Mouse (Mus musculus) CD4-positive helper T cell, adult 2 months (primary cell): Measurements from ENCODE around the gene P4hb.
"Not testable (repeated sequence)": the region's sequence is repeated elsewhere in the genome, so short reads cannot be mapped to it uniquely, and the experiment has no call there.

Experiments
- DNase-seq: peaks from one replicate; pipeline ENCODE4 v3.0.0-alpha.2; 2012; ENCODE audit warnings: low read depth, missing footprints, low spot score

P4hb gene

DNA sequence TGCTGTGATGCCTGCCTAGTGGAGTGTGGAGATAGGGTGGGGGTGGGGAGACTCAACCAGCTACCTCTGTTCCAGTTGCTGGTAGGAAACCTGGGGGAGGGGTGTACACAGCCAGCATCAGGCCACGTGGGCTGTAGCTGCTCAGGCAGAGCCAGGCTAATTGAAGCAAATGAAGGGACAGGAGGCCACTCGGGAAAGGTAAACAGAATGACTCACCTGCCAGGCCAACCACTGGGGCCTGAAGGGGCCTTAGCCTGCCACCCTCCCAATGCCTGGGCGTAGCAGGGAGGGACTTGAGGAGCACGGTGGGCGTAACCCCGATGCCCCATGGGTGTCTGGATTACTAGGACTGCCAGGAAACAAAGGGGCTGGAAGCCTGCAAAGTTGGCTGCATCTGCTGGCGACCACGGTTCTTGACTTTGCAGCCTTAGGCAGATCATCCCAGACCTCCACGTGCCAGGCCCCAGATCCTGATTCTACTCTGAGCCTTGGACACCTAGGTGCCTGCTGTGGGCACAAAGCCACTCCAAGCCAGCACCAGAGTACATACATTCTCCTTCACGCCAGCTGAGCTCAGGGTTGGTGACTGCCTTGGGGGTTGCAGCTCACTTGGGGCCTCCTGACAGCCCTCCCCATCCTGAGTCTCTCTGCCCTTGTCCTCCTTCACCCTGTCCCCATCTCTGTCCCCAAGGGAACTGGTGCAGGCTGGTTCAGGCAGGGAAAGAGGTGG lies 33.6 kb downstream of the P4hb start:
- no peak for DNase-seq

DNA sequence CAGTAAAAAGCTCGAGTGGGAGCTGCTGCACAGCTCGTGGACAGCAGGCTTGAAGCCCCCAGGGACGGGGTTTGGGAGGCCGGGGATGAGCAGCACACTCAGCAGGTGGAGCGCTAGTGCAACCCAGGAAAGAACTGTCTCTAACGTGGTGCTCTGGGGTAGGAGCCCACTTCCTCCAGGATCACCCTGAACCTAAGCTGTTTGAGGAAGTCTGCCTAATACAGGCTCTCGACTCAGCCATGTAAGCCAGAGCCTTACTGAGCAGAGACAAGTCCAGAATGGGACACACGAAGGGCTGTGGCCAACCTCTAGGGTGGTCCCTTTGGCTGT lies 34.1 kb downstream of the P4hb start:
- DNase-seq, result no peak

DNA sequence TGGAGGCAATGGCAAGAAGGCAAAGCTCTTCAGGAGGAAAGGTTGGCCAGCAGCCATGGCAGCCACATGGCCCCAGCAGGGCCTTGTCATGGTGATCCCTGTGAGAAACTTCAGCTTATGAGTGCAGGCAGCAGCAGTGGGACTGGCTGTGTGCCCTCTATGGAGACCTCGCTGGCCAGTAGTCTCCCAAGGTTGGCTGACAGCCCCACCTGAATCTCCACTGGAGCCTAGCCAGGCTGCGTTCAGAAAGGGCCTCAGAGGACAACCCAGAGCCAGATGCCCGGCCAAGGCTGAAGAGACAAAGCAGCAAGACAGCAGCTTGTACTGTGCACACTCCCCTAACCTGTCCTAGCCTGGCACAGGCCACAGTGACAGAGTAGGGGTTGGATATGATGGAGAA lies 34.6 kb downstream of the P4hb start:
- DNase-seq, result no peak

DNA sequence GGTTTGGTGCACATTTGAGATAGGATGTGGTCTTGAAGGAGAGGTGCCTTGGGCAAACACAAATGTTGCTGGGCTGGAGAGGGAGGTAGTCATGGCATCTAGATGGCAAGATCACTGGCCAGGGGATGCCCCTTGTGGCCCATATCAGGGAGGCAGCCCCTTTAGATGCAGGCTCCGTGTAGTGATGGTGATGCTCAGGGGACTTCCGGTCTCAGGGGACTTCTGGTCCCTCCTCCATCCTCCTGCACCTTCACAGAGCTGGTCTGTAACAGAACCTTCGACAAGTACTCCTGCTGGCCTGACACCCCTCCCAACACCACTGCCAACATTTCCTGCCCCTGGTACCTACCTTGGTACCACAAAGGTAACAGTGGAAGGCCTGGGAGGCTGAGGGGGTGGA lies 37.2 kb downstream of the P4hb start:
- DNase-seq, result no peak

DNA sequence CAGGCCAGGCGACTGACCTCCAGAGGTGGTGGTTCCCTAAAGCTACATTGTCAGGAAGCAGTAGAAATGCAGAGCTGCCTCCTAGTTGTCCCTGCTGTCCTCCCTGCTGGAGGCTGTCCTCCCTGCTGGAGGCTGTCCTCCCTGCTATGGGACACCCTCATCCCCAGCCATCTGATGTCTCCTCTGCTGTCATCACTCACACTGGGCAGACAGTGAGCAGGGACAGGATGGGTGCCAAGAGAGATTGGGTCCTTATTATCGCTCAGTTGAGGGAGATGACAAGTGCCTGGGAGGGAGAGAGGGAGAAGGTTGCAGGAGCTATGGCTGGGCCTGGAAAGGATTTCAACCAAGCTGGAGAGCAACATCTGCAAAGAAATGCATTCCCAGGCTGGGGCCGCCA lies 37.9 kb downstream of the P4hb start:
- DNase-seq, result no peak

DNA sequence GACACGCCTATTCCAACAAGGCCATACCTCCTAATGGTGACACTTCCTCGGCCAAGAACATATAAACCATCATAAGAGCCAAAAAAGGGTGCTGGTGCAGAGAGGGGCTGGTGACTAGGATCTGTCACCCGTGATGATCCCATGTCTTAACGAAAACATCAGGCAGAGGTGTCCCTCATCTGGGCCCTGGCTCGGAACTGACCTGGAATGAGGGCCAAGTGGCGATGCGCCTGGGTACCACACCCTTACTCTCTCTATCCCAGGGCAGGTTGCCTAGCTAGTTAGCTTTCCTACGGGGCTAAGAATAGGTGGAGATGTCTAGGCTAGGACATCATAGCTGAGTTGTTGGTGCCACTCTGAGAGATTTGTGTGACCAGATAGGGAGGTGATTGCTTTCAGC lies 39.0 kb downstream of the P4hb start:
- no peak for DNase-seq

DNA sequence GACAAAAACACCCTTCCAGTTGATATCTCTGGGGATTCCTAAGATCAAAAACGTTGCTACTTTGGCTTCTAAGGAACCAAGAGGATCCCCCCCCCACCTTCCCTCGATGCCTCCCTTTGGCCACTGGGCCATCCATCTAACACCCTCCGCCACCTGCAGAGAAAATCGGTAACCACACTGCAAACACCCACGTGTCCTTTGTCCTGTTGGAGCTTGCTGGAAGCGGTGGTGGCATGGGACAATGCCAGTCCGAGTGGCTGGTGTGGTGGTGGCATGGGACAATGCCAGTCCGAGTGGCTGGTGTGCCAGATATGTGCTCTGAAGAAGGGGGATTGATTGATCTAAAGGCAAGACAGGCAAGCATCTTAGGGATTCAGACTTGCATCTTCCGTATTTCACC lies 41.4 kb downstream of the P4hb start:
- no peak for DNase-seq

DNA sequence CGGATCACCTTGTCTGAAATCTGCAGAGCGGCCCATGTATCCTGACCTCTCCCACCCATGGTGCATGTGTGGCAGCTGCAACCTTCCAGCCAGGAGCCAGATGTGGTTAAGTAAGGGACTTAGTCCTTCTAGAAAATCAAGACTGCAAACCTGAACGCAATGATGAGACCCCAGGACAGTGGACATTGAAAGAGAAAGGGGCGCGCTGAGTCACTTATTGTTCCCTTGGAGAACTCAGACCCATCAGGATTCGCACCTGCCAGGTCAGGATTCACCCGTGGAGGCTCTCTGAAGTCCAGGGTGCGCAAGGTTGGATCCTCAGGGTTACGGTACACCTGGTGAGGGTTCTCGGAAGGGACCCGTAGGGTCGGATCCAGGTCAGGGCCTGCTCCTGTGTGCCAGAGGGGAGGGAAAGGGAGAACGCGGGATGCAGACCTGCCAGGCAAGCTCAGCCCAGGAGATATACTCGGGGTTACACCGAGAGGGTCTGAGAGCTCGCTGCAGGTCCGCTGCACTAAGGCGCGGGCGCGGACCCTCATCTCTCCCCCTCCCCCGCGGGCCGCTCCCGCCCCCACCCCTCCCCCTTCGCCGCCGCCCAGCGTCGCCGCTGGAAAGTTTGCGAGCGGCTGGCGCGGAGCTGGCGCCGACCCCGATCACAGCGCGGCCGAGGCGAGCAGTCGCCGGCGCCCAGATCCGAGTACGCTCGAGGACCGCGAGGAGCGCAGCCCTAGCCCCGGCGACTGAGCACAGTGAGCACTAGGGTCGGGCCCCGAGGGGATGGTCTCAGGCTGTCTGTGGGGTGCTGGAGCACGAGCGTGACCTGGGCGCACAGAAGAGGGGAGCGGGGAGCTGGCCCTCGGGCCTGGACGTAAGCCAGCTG lies 42.7 kb downstream of the P4hb start, which contains the start of gene Gcgr:
Gcgr (plus strand) TSS at position 615 of the 880 bp plus-strand sequence.
- DNase-seq, result no peak

DNA sequence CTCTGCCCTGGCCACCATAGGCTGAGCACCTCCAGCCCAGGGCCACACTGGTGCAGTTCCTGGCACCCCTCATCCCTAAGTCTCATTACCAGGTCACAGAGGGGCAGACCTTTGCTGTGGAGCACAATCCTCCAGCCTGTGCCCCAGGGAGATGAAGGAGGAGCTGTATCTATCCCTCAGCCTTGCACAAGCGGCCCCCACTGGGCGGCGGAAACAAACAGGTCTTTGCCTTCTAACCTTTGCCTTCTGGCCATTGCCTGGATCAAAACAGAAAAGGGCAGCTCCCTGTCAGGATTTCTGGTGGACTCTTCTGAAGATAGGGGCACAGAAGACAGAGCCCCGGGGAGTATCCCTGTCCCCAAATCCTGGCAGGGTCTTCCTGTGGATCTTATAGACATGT lies 44.1 kb downstream of the P4hb start:
- no peak for DNase-seq

DNA sequence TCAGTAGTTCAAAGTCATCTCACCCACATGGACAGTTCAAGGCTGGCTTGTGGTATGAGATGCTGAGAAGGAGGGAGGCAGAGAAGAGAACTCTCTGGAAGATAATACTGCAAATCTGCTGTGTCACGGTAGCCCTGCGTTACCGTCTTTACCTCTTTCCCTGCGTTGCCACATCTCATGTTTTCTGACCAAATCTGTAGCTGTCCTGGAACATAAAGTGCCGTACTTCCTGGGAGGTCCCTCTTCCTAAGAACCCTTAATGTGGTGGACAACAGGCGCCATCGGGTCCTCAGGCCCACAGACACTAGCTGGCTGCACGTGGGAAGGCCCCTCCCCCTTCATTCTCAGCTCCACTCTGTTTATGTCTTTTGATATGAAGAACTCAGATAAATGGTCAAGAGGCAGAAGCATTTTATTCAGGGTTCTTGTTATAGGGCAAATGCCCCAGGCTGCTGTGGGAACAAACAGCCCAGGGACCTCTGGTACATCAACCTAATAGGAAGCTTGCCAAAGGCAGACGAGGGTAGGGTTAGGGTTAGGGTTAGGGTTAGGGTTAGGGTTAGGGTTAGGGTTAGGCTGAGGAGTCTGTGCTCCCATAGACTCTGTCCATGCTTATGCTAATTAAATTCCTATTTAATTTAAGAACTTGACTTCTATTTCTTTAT lies 45.2 kb downstream of the P4hb start:
- no peak for DNase-seq

DNA sequence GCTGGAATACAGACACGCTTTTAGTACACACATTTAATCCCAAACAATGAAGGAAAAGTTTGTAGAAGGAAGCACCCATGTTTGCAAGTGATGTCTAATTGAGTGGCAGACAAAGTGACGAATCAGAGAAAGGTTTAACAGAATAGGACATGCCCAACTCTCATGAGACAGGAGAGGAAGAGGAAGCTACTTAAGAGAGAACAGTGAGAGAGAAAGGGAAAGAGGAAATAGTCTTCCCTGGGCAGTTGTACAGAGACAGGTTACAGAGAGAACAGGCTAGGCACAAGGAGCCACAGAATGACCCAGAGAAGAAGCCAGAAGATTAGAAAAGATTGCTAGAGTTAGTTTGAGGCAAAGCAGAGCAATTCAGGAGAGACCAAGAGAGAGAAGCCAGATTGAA lies 47.1 kb downstream of the P4hb start:
- DNase-seq, result no peak

DNA sequence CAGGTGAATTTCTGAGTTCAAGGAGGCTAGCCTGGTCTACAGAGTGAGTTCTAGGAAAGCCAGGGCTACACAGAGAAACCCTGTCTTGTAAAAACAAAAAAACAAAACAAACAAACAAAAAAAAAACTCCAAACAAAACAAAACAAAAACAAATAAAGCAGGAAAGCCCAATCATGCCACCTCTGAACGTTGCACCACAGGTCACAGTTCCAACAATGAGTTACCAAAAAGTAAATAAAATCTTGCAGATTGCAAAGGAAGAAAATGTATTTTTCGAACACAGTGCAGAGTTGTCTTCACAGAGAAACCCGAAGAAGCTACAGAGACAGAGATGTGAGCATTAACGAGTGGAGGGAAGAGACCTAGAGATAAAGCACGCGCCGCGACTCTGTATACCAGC lies 50.5 kb downstream of the P4hb start:
- no peak for DNase-seq

DNA sequence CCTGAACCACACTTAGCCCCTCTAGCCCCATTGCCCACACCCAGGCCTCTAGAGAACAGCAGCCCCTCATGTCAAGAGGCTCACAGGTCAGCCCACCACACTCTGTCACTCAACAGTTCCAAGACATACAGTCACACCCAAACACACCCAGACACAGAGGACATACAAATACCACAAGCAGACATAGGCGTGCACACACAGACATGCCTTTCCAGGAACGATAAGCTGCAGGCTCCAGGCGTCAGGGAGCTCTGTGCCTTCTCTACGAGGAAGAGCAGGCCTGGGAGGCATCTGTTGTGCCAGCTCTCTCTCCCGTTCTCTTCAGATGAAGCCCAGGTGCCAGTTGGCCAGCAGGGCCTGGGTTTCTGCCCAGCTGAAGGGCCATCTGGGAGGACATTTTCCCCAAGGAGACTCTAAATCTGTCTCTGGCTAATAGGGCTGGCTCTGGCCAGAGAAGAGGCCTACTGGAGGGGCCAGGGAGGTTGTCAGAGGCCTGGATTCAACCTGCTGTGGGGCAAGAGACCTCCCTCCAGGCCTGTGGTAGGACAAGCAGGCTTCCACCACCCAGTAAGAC lies 52.0 kb downstream of the P4hb start:
- DNase-seq, result no peak

DNA sequence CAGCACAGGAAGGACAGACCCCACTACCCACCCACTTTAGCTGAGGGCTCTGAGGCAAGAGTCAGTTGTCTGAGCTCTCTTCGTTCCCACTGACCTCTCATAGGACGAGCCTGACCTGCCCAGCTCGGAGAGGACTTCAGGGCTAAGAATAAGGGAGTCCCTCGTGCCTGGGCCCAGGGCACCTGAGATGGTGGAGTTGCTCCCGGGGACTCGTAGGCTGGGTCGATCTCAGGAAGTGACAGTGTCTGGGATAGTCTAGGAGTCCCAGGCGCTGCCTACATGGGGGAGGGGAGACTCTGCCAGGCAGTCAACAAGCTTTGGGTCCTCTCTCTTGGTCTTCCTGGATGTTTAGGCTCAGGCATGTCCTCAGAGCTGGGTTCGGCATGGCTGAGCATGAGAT lies 52.6 kb downstream of the P4hb start:
- DNase-seq, result no peak

DNA sequence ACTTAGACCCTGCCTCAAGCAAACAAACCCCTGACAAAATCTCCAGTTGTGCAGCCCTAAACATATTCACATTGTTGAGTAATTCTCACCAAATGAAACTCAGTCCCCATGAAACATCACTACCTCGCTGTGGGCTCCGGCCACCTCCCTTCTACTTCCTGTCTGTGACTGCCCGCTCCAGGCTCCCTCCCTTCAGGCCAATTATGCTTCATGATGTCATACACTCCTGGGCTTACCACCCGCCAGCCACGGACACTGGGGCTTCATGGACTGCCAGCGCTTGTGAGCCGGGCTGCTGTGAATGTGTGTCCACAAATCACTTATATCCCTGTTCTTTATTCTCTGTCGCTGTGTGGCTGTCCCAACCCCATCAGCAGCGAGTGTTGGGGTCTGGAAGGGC lies 53.3 kb downstream of the P4hb start:
- no peak for DNase-seq

DNA sequence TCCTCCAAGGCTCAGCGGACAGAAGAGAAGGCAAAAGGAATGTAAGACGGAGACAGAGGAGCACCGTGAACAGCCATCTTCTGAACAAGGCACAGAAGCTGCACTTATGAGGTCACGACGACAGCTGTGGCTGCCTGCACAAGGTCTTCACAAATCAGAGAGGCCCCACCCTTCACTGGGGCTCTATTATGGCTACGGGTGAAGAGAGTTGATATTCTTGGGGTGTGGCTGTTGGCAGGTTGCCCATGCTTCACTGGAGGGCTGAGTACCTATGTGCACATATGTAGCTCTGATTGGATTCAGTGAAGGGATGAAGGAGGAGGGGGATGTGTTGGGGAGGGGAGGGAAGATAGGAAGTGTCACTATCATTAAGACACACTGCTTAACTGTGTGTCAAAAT lies 54.5 kb downstream of the P4hb start:
- DNase-seq, result no peak

DNA sequence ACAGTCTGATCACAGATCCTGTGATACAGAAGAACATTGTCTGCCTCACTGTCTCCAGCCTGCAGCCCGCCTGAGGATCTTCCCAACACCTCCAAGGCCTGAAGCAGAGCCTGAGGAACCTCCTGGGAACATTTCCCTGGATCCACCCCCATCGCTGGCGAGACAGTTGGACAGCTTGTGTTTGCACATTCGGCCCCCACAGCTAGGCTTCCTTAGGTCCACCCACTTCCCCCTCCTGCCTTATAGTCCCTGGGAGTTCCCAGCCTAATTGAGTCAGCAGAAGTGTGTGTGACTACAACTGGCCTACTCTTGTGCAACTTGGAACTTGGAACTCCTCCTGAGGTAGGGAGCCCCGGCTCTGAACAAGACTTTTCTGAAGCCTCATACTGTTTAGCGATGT lies 55.0 kb downstream of the P4hb start:
- DNase-seq, result no peak

DNA sequence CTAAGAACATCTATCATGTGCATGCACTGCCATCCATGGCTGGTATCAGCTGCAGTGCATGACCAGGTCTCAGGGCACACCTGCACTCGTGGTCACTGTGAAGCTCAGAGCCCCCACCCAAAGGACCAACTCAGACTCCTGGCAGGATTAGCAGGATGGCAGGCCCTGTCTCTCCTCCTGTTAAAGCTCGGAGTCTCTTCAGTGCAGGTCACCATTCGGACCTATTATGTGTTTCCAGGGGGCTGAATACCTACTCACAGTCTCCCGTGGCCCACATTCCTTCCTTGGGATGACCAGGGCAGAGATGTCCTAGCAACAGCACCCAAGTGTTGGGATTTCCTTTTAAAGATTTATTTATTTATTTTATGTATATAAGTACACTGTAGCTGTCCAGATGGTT lies 55.9 kb downstream of the P4hb start:
- DNase-seq, result no peak

DNA sequence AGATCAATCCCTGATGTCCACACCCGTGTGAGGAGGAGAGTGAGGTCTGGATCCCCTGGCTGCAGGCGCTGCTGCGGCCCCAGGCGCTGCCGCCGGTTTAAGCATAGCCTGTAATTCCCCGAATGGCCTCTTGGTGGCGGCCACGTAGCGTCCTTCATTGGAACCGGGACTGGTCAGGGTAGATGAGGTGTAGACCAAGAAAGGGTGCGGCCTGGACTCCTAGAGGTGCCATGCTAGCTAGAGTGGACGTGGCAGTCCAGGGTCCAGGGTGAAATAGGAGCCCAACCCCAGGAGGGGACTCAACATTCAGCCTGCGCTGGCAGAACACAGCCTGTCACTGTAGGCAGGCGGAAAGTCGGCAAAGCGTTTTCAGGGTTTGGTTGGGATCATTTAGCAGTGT lies 57.4 kb downstream of the P4hb start:
- peak; percentile 73 for DNase-seq

DNA sequence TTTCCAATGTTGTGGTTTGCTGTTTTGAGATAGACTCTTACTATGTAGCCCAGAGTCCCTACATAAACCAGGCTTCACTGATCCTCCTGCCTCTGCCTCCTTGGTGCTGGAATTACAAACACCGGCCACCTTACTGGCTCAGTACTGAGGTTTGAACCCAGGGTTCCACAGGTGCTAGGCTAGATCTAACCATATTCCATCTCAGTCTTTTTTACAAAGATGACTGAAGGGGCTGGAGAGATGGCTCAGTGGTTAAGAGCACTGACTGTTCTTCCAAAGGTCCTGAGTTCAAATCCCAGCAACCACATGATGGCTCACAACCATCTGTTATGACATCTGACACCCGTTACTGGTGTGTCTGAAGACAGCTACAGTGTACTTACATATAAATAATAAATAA lies 58.8 kb downstream of the P4hb start:
- not testable (repeated sequence) for DNase-seq

DNA sequence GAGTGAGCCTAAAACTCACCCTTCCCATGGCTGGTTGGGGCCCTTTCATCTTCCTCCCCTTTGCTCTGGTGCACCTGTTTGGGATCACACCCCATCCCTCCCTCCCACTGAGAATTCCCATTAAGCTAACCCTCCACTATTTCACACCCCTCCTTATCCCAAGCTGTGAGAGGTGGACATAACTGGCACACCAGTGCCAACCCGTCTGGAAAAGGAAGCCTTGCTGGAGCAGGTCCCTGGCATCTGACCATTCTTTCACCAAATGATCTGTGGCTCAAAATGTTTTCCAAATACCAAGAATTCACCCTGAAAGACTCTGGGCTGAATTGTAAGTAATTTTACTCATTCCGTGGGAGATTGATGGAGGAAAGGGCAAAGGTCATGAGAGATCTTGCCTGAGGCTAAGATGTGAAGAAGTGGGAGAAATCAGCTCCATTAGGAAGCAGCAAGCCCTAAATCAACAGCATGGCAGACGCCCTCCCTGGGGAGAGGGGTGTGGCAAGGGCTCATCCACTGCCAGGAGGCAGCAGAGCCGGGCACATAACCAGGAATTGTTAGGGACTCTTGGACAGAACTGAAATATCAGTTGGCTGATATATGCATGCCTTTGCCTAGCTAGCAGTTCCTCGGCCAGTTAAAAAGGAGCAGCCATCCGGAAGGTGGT lies 60.1 kb downstream of the P4hb start:
- no peak for DNase-seq
